Mouse (Mus musculus) megakaryocyte progenitor cell, adult 5-6 weeks (primary cell): ENCODE measurements around the gene Cnpy1. TPM values are rescaled to one million over a fixed set of nuclear protein-coding genes. Genes with fewer than 3 reads are reported as not detected.

ENCODE experiments used
- ATAC-seq: replicated peaks from 2 replicates; pipeline ENCODE4 v1.8.0; 2016; ENCODE audit warnings: mild to moderate bottlenecking, moderate TSS enrichment, inconsistent platforms; ENCODE audit not compliant: poor library complexity
- total RNA-seq, 2 experiments: library from RNA; stranded (forward) in 1 of 2; stranded (reverse) in 1 of 2; fragments of 157-497, 149-512 nt in 1 of 2; fragments of 200-1000 nt in 1 of 2; gene quantifications; 2 replicates each; pipeline versions ENCODE4 v1.2.3 to v1.2.4; 2015 to 2017

Cnpy1 gene
- total RNA-seq (2015) (not detected in 2 replicates), total RNA-seq (2017) (not detected in 2 replicates)

GRCm38 (mm10) chr5:28245574-28245973, at the start of gene Cnpy1:
Cnpy1 (minus strand) TSS chr5:28245806.
- ATAC-seq, result no peak

DNA sequence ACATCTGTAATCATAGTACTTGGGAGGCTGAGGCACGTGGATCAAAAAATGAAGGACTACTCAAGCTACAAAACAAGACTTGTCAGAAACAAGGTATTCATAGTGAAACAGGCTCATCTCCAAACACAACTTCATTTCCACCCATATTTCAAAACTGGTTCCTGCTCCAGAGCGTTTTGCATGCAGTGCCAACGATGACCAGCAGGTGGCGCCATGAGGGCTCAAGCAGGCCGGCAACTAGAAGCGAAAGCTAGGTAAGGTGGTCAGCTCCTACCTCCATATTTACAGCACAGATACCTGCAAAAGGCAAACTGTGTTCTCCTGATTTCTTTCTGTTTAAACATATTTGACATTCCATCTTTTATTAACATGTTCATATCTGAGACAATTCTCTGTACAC, 48.4 kb upstream of the Cnpy1 start:
- peak; percentile 81 for ATAC-seq

DNA sequence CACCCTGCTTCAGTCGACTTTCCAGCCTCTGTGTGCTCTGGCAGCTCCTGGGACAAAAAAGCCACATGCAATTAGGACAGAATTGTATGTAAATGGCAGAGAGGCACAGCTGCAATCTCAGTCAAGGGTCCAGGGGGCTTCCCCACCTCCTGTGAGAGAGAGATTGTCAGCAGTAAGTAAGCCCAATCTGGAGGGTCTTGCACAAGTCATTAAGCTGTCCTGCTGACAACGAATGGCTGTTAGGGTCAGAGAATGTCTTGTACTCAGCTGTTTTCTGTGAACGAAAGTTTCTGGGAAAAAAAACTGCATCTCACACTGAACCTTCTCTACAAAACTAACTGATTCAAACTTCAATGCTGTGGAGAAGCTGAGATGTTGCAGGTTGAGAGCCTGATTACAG, 46.7 kb upstream of the Cnpy1 start:
- ATAC-seq, result no peak

DNA sequence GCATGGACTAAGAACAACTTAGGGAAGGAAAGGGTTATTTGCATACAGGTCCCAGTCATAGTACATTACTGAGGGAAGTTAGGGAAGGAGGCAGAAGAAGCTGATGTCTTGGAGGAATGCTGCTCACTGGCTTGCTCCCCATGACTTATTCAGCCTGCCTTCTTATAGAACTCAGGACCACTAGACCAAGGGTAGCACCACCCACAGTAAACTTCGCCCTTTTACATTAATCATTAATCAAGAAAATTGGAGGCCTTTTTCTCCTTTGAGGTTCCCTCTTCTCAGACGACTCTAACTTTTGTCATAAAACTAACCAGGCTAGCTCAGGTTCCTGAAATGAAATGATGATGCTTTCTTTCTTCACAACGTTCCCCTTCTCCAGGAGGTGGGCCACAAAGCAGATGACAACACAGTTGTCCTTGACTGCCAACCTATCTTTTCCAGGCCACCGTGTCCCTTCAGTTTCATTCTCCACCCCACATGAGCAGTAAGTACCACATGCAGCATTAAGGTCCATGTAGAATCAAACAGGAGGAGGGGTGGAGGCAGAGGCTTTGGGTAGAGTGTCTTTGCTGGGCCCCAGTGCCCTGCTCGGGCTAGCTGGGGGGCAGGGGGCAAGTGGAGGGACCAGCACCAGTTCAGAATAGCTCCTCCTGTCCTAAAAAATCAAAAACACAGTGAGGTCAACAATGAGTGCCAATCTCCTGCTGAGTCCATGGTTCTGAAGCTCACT, 45.7 kb upstream of the Cnpy1 start:
- ATAC-seq, result no peak

- no peak for ATAC-seq
These were observed 45.0 kb upstream of the Cnpy1 start for GRCm38 (mm10) chr5:28290630-28291029.

DNA sequence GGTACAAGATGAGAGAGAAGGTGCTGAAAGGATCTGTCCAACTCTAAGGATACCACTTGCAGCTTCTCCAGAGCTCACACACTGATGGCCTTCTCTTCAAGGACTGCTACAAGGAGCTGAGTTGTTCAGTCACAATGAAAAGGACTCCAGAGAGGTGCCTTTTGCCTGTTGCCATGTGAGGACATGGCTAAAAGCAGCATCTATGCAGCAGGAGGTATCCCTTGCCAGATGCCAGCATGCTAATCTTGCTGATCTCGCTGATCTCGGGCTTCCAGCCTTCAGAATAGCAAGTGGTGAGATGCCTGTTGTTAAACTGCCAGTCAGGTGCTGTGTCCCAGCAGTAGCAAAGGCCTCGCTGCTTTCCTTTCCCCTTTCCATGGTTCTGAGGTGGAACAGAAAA, 43.5 kb upstream of the Cnpy1 start:
- ATAC-seq, result no peak

- ATAC-seq, result no peak
These were observed 31.7 kb upstream of the Cnpy1 start for GRCm38 (mm10) chr5:28277279-28277678.

GRCm38 (mm10) chr5:28272836-28273235, 27.2 kb upstream of the Cnpy1 start:
- no peak for ATAC-seq

DNA sequence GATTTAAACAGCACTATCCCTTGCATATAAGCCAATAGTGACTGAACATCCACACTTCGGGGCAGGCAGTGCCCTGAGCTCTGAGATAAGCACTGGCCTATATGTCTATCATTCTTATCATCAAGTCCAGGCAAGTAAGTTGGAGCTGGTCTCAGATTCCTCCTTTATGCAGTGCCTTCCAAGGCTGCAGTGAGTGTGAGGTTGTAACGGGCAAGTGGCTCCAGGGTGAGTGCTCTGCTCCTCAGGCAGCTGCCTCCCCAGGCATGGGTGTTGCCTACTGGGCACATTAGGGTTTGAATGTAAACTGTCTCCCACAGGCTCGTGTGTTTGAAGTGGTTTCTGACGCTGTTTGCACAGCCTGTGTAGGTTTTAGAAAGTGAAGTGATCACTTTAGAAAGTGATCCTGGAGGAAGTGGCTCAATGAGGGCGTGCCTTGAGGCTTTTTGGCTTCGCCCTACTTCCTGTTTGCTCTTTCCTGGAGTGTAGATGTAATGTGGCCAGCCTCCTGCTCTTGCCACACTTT, 23.9 kb upstream of the Cnpy1 start:
- peak; percentile 87 for ATAC-seq

- no peak for ATAC-seq
These were observed 22.0 kb upstream of the Cnpy1 start for GRCm38 (mm10) chr5:28267576-28267975.

DNA sequence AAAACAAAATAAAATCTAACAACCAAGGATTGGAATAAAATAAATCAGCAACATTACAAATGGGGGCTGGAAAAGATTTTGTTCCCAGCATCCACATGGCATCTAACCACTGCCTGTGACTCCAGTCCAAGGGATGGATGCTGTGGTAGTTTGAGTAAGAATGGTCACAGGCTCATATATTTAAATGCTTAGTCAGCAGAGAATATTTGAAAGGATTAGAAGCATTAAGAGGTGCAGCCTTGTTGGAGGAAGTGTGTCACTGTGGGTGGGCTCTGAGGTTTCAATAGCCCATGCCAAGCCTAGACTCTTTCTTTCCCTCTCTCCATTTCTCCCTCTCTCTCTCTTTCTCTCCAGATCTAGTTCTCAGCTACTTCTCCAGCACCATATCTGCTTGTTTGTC, 20.0 kb upstream of the Cnpy1 start:
- no peak for ATAC-seq

DNA sequence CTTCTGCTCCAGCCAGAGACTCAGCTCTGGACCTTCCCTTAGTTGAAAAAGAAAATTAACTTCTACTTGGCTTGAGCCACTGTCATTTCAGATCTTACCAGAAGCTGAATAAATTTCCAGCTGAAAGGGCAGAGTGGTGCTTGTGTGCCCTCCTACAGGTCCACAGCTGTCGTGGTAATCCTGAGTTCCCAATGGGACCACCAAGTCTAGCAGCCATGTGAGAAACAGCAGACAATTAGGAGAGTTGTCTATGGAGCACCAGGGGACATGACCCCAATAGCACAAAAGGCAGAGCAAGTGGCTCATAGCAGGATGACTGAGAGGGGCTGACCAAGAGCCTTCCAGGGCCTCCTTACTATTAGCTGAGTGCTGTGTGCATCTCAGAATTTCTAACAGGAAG, 18.2 kb upstream of the Cnpy1 start:
- ATAC-seq, result no peak

DNA sequence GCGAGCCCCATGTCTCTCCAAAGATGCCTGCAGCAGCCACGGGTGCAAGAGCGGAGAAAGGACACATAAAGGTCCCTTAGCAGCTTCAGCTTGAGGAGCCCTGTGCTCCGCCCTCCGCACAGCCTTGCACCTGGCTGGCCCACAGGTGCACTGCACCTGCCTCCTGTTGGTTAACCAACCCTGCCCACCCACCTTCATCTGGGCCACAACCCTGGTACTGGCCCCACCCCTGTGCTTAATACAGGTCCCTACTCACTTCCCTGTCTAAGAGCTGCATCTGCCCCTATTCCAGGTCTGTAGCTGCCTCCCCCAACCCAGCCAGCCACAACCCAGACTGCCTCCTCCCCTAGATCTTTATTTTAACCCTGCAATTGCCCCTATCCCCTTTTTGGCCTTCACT, 16.5 kb upstream of the Cnpy1 start:
- ATAC-seq, result no peak

- ATAC-seq, result no peak
These were observed 14.3 kb upstream of the Cnpy1 start for GRCm38 (mm10) chr5:28259939-28260338.

DNA sequence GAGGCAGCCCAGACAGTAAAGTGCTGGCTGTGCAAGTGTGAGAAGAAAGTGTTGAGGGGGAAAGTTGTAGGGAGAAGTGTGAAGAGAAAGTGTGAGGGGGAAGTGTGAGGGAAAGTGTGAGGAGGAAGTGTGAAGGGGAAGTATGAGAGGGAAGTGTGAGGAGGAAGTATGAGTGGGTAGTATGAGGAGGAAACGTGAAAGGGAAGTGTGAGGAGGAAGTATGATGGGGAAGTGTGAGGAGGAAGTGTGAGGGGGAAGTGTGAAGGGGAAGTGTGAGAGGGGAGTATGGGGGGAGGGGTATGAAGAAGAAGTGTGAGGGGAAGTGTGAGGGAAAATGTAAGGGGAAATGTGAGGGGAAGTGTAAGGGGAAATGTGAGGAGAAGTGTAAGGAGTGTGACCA, 13.8 kb upstream of the Cnpy1 start:
- peak; percentile 92 for ATAC-seq

GRCm38 (mm10) chr5:28257816-28258215, 12.2 kb upstream of the Cnpy1 start:
- no peak for ATAC-seq

DNA sequence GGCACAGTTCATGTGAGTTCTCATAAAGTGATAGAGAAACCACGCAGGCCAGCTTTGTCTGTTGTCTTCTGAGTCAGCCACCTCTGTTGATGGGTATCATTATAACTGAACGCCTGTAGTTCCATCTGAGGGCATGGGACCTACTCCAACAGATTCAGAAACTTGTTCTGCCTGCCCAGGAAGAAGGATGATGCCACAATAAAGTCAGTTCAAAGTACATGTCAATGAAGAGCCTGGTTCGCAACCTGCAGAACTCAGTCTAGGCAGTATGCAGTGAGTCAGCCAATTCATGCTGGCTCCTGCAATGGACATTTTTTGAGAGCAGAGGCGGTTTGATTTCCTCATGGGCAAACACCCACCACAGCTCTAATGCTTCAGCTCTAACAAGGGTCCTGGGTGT, 7.4 kb upstream of the Cnpy1 start:
- no peak for ATAC-seq

GRCm38 (mm10) chr5:28252260-28252659, 6.7 kb upstream of the Cnpy1 start:
- ATAC-seq, result no peak

DNA sequence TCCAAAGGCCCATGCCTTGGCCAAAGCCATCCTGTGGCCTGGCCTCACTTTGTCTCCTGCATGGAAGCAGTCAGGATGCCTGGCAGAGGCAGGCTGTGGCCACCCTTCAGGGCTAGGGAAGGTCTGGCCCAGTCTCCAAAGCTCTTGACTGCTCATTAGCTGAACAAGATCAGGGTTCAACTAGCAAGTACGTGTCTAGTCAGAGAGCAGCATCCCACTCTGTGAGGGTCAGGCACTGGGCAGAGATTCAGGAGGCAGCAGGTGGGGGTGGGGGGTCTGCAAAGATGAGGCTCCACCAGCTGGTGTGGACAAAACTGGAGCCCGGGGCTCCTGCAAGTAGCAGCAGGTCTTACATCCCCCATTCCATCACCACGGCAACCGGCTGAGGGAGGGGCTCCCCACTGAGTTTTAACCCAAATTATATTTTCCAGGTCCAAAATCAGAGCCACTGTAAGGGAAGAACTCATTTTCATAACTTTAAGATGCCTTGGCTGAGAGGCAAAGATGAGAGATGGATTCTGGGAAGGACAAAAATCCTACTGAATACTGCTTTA, 5.7 kb upstream of the Cnpy1 start:
- no peak for ATAC-seq

- no peak for ATAC-seq
These were observed 4.9 kb upstream of the Cnpy1 start for GRCm38 (mm10) chr5:28250479-28250878.

DNA sequence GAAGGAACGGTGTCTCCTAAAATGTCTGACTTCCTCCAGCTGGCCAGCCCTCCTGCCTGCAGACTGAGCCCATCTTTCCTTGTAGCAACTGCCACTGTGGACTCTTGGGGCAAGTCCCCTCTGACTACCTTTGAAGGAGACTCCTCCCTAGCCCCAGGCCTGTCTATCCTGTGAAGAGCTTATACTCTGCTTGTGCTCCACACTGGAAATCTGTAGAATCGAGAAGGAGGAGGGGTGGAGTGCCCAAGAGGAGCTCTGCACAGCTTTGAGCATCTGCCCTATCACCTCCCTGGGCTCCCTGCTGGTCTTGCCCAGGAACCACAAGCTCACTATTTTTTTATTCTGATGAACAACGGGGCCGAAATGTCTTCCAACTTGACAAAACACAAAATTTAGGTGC, 485 bp downstream of the Cnpy1 start:
- no peak for ATAC-seq

- peak; percentile 62 for ATAC-seq
These were observed 2.0 kb downstream of the Cnpy1 start for GRCm38 (mm10) chr5:28243501-28244177.
